26 mouse cellular contexts compared by ENCODE assay signal in genomic region chr13:44172701-44173100, GRCm38 (mm10).
DNase-seq lines count a peak whose midpoint lies in the region; ATAC-seq and TF ChIP-seq lines count a peak whose summit lies in the region.
"Had no signal": no experiment of that assay in that cellular context is flagged by ENCODE, and none has a peak within 500 bp of the region (broad histone marks: within the 10 kb centered on the region; RNA-seq: fewer than 3 reads in every experiment).

No protein-coding gene starts in this region.

- no peak for TF ChIP-seq EP300 in MEL (IDR thresholded peaks at IDR 0.05; ENCODE audit: low read depth in 1 of 2, low read length in 2 of 2)

- no peak overlapping the region for H3K27ac ChIP-seq in MEL (ENCODE audit: control insufficient read depth, low read depth, low read length)
- H3K27ac ChIP-seq: embryonic facial prominence, embryonic 10.5 days; embryonic facial prominence, embryonic 12.5 days; forebrain, embryonic 13.5 days; forebrain, embryonic 15.5 days had no signal

- H3K36me3 ChIP-seq in MEL (ENCODE audit: control insufficient read depth in 1 of 2, insufficient read depth in 2 of 2, low read length in 2 of 2): no peaks in the 10 kb centered on the region
- H3K36me3 ChIP-seq: embryonic facial prominence, embryonic 10.5 days; embryonic facial prominence, embryonic 12.5 days; forebrain, embryonic 15.5 days; G1E had no signal

- no peak overlapping the region for H3K9ac ChIP-seq in MEL (ENCODE audit: control insufficient read depth, low read depth, low read length, poor library complexity, severe bottlenecking)
- H3K9ac ChIP-seq: embryonic facial prominence, embryonic 12.5 days; forebrain, embryonic 13.5 days; forebrain, embryonic 15.5 days; forebrain, postnatal 0 days had no signal

- H3K4me1 ChIP-seq in MEL (ENCODE audit: control insufficient read depth in 1 of 2, insufficient read depth in 2 of 2, low read length in 2 of 2): no peaks in the 10 kb centered on the region
- H3K4me1 ChIP-seq: forebrain, embryonic 13.5 days; forebrain, embryonic 15.5 days had no signal

- no peaks in the 10 kb centered on the region for H3K79me2 ChIP-seq in MEL (ENCODE audit: control insufficient read depth, insufficient read depth, low read length, poor library complexity)

- no peaks in the 10 kb centered on the region for H3K27me3 ChIP-seq in MEL (ENCODE audit: control insufficient read depth in 1 of 2, insufficient read depth in 2 of 2, low read length in 2 of 2)
- H3K27me3 ChIP-seq: CH12.LX; embryonic facial prominence, embryonic 12.5 days; forebrain, embryonic 13.5 days; forebrain, embryonic 15.5 days; Patski had no signal

- intact Hi-C loops in gastrocnemius, postnatal 14 days (cut with DNase I; ENCODE audit: low total_unique reads): no loop called here

- no peaks in the 10 kb centered on the region for H3K9me3 ChIP-seq in MEL (replicated peaks; ENCODE audit: insufficient read depth, low read length)
- H3K9me3 ChIP-seq: embryonic facial prominence, embryonic 10.5 days; embryonic facial prominence, embryonic 12.5 days; forebrain, embryonic 13.5 days; forebrain, embryonic 15.5 days; G1E had no signal

- H3K4me3 ChIP-seq in MEL (ENCODE audit: control insufficient read depth in 1 of 2, insufficient read depth in 1 of 2, low read depth in 2 of 2, low read length in 2 of 2): no peak overlapping the region
- H3K4me3 ChIP-seq: embryonic facial prominence, embryonic 10.5 days; embryonic facial prominence, embryonic 12.5 days; forebrain, embryonic 13.5 days; forebrain, embryonic 15.5 days had no signal

- TF ChIP-seq RAD21 in MEL (IDR thresholded peaks at IDR 0.05; ENCODE audit: low read depth, low read length): no peak

- no peak for TF ChIP-seq CTCF in MEL (IDR thresholded peaks at IDR 0.05 in 2 of 3, conservative IDR thresholded peaks at IDR 0.05 in 1 of 3; ENCODE audit: control insufficient read depth in 1 of 3, insufficient read depth in 1 of 3, low read depth in 2 of 3, low read length in 3 of 3, poor library complexity in 1 of 3, severe bottlenecking in 1 of 3)

- ATAC-seq in common myeloid progenitor, adult 5-6 weeks (replicated peaks; ENCODE audit: low read depth, poor library complexity, severe bottlenecking): peak; percentile 22; the same call in 1 of the 2 replicates
- ATAC-seq in megakaryocyte-erythroid progenitor cell, adult 5-6 weeks (replicated peaks; ENCODE audit: low FRiP score, low TSS enrichment, poor library complexity, severe bottlenecking): peak; percentile 52; the same call in 1 of the 2 replicates
- ATAC-seq: activated CD4-positive, CD25-positive, alpha-beta regulatory T cell, adult 4 months; CD4-positive, CD25-positive, alpha-beta regulatory T cell, adult 4 months; forebrain, embryonic 13.5 days; forebrain, embryonic 15.5 days; forebrain, postnatal 0 days; Patski had no signal

- TF ChIP-seq POLR2A in MEL (IDR thresholded peaks at IDR 0.05; ENCODE audit: control insufficient read depth in 1 of 2, insufficient read depth in 1 of 2, low read depth in 1 of 2, low read length in 2 of 2, poor library complexity in 1 of 2): no peak

- DNase-seq in heart, adult 11 months: peak; percentile 71
- no peak for DNase-seq in heart, adult 8-10 months (ENCODE audit: low spot score)
- DNase-seq in MEL (ENCODE audit: low read depth, low spot score): peak; percentile 2
- no peak for DNase-seq in gastrocnemius, postnatal 14 days
- no peak for DNase-seq in embryo, embryonic 11 days
- DNase-seq: adrenal gland, adult 8-10 months; adrenal gland, postnatal 14 days; adrenal gland, postnatal 36 days; B cell, adult 2 months; cerebellum, adult 11-12 months; cerebellum, adult 2 months; cerebellum, adult 9-10 months; cerebellum, postnatal 10 days; cerebellum, postnatal 25 days; forebrain, postnatal 0 days had no signal

TF ChIP-seq in MEL, 35 proteins besides CTCF, POLR2A, EP300 and RAD21:
- TF ChIP-seq TAL1 (IDR thresholded peaks at IDR 0.05; ENCODE audit: low read length) (no peak), CHD2 (IDR thresholded peaks at IDR 0.05; ENCODE audit: low read length) (no peak), JUND (IDR thresholded peaks at IDR 0.05; ENCODE audit: low read depth, low read length) (no peak), GABPA (IDR thresholded peaks at IDR 0.05; ENCODE audit: low read depth, low read length) (no peak), MXI1 (IDR thresholded peaks at IDR 0.05; ENCODE audit: low read depth, low read length) (no peak)

Comparison
In these comparisons a context has a peak if more than half of its experiments do, and no peak if none do; other contexts are left out.
1. DNase-seq: peak in heart, adult 11 months (single experiment) and MEL (single experiment); none in heart, adult 8-10 months (single experiment), gastrocnemius, postnatal 14 days (single experiment) and embryo, embryonic 11 days (single experiment).